Mouse (Mus musculus): Measurements from ENCODE around the gene Tsr3. TPM values are rescaled to one million over a fixed set of nuclear protein-coding genes. Genes with fewer than 3 reads are reported as not detected.
A peak's percentile ranks its signal among the peaks of the same experiment; 100 is the strongest.
"Not testable (repeated sequence)": the region's sequence is repeated elsewhere in the genome, so short reads cannot be mapped to it uniquely, and the experiment has no call there.

The Tsr3 gene
- polyA plus RNA-seq, 1 experiment from 2014 or later, result 76.1 TPM

GRCm38 (mm10) chr17:25222951-25223601, 16.9 kb upstream of the Tsr3 start:
- Histone ChIP-seq H3K27ac (peak overlapping the region; percentile 45), H3K36me3 (replicated peaks) (peaks cover 15% of the 10 kb centered on the region), H3K27me3 (ENCODE audit: poor library complexity, severe bottlenecking) (0 out of 2 replicates have a peak, but pooled peaks cover 17% of the 10 kb centered on the region), H3K4me3 (peak overlapping the region; percentile 59), H3K9me3 (no peaks in the 10 kb centered on the region), H3K4me1 (peaks cover 22% of the 10 kb centered on the region)
- WGBS, result 39% methylated on average over 6 of the region's 6 CpGs
- no peak for DNase-seq (ENCODE audit: extremely low spot score, low spot score)

GRCm38 (mm10) chr17:25224586-25225222, 15.3 kb upstream of the Tsr3 start:
- WGBS, result 88% methylated on average over 7 of the region's 7 CpGs
- H3K36me3 ChIP-seq (replicated peaks), result peaks cover 14% of the 10 kb centered on the region

GRCm38 (mm10) chr17:25225659-25226058, 14.3 kb upstream of the Tsr3 start:
- 0 out of 2 replicates have a peak, but pooled peaks cover 15% of the 10 kb centered on the region for H3K27me3 ChIP-seq (ENCODE audit: poor library complexity, severe bottlenecking)
- no peak overlapping the region for H3K27ac ChIP-seq
- WGBS, result 92% methylated on average over 4 of the region's 4 CpGs
- H3K9me3 ChIP-seq, result no peaks in the 10 kb centered on the region
- peaks cover 22% of the 10 kb centered on the region for H3K36me3 ChIP-seq (replicated peaks)
- DNase-seq (ENCODE audit: extremely low spot score, low spot score), result no peak
- H3K4me1 ChIP-seq, result peaks cover 22% of the 10 kb centered on the region
- H3K4me3 ChIP-seq, result no peak overlapping the region

More at GRCm38 (mm10) chr17:25224586-25225222, 15.3 kb upstream of the Tsr3 start:
- Histone ChIP-seq H3K27ac (no peak overlapping the region), H3K27me3 (ENCODE audit: poor library complexity, severe bottlenecking) (0 out of 2 replicates have a peak, but pooled peaks cover 17% of the 10 kb centered on the region), H3K9me3 (no peaks in the 10 kb centered on the region), H3K4me1 (peaks cover 22% of the 10 kb centered on the region), H3K4me3 (no peak overlapping the region)
- no peak for DNase-seq (ENCODE audit: extremely low spot score, low spot score)

GRCm38 (mm10) chr17:25227991-25228390, 12.0 kb upstream of the Tsr3 start:
- peaks cover 31% of the 10 kb centered on the region for H3K36me3 ChIP-seq (replicated peaks)
- no peaks in the 10 kb centered on the region for H3K9me3 ChIP-seq
- H3K27me3 ChIP-seq (ENCODE audit: poor library complexity, severe bottlenecking), result 0 out of 2 replicates have a peak, but pooled peaks cover 5% of the 10 kb centered on the region
- DNase-seq (ENCODE audit: extremely low spot score, low spot score), result no peak
- no peak overlapping the region for H3K27ac ChIP-seq
- WGBS, result 89% methylated on average over 5 of the region's 5 CpGs
- no peaks in the 10 kb centered on the region for H3K4me1 ChIP-seq
- no peak overlapping the region for H3K4me3 ChIP-seq

- WGBS, result 85% methylated on average over 17 of the region's 17 CpGs
- H3K27ac ChIP-seq; H3K4me3 ChIP-seq; H3K27me3 ChIP-seq (ENCODE audit: poor library complexity, severe bottlenecking); DNase-seq (ENCODE audit: extremely low spot score, low spot score); H3K9me3 ChIP-seq; H3K4me1 ChIP-seq: not testable (repeated sequence)
- H3K36me3 ChIP-seq (replicated peaks), result peaks cover 41% of the 10 kb centered on the region
Observed at GRCm38 (mm10) chr17:25230014-25230655, 9.8 kb upstream of the Tsr3 start.

- no peaks in the 10 kb centered on the region for H3K27me3 ChIP-seq (ENCODE audit: poor library complexity, severe bottlenecking)
- 96% methylated on average over 3 of the region's 3 CpGs for WGBS
- H3K27ac ChIP-seq, result no peak overlapping the region
- peaks cover 47% of the 10 kb centered on the region for H3K36me3 ChIP-seq (replicated peaks)
- no peaks in the 10 kb centered on the region for H3K9me3 ChIP-seq
- no peak overlapping the region for H3K4me3 ChIP-seq
- no peak for DNase-seq (ENCODE audit: extremely low spot score, low spot score)
- no peaks in the 10 kb centered on the region for H3K4me1 ChIP-seq
Observed at GRCm38 (mm10) chr17:25230700-25231099, 9.3 kb upstream of the Tsr3 start.

GRCm38 (mm10) chr17:25231621-25232020, 8.3 kb upstream of the Tsr3 start:
- not testable (repeated sequence) for H3K4me1 ChIP-seq; H3K27ac ChIP-seq; H3K27me3 ChIP-seq (ENCODE audit: poor library complexity, severe bottlenecking); DNase-seq (ENCODE audit: extremely low spot score, low spot score); H3K9me3 ChIP-seq; H3K4me3 ChIP-seq
- WGBS, result 98% methylated on average over 8 of the region's 11 CpGs
- H3K36me3 ChIP-seq (replicated peaks), result peaks cover 48% of the 10 kb centered on the region

- H3K36me3 ChIP-seq (replicated peaks), result peaks cover 39% of the 10 kb centered on the region
- H3K4me1 ChIP-seq, result peaks cover 11% of the 10 kb centered on the region
- DNase-seq (ENCODE audit: extremely low spot score, low spot score), result no peak
- H3K9me3 ChIP-seq, result no peaks in the 10 kb centered on the region
- 89% methylated on average over 9 of the region's 9 CpGs for WGBS
- no peak overlapping the region for H3K4me3 ChIP-seq
- H3K27me3 ChIP-seq (ENCODE audit: poor library complexity, severe bottlenecking), result no peaks in the 10 kb centered on the region
- H3K27ac ChIP-seq, result no peak overlapping the region
Observed at GRCm38 (mm10) chr17:25235635-25236034, 4.3 kb upstream of the Tsr3 start.

- H3K4me3 ChIP-seq, result no peak overlapping the region
- H3K4me1 ChIP-seq, result peaks cover 27% of the 10 kb centered on the region
- H3K27ac ChIP-seq, result no peak overlapping the region
- DNase-seq (ENCODE audit: extremely low spot score, low spot score), result no peak
- 91% methylated on average over 11 of the region's 11 CpGs for WGBS
- H3K9me3 ChIP-seq, result no peaks in the 10 kb centered on the region
- H3K27me3 ChIP-seq (ENCODE audit: poor library complexity, severe bottlenecking), result no peaks in the 10 kb centered on the region
- peaks cover 51% of the 10 kb centered on the region for H3K36me3 ChIP-seq (replicated peaks)
Observed at GRCm38 (mm10) chr17:25243131-25243780, 3.3 kb downstream of the Tsr3 start.

- DNase-seq (ENCODE audit: extremely low spot score, low spot score), result no peak
- H3K9me3 ChIP-seq, result no peaks in the 10 kb centered on the region
- H3K4me1 ChIP-seq, result peaks cover 22% of the 10 kb centered on the region
- H3K36me3 ChIP-seq (replicated peaks), result peaks cover 51% of the 10 kb centered on the region
- no peaks in the 10 kb centered on the region for H3K27me3 ChIP-seq (ENCODE audit: poor library complexity, severe bottlenecking)
- H3K4me3 ChIP-seq, result peak overlapping the region; percentile 9; the same call in 1 of the 2 replicates
- WGBS, result 86% methylated on average over 16 of the region's 16 CpGs
- no peak overlapping the region for H3K27ac ChIP-seq
Observed at GRCm38 (mm10) chr17:25244239-25244638, 4.3 kb downstream of the Tsr3 start.

- Histone ChIP-seq H3K27me3 (ENCODE audit: poor library complexity, severe bottlenecking) (peaks cover 17% of the 10 kb centered on the region), H3K4me1 (peaks cover 14% of the 10 kb centered on the region), H3K36me3 (replicated peaks) (peaks cover 30% of the 10 kb centered on the region), H3K27ac (no peak overlapping the region), H3K9me3 (no peaks in the 10 kb centered on the region), H3K4me3 (no peak overlapping the region)
- DNase-seq (ENCODE audit: extremely low spot score, low spot score), result no peak
- WGBS, result 83% methylated on average over 18 of the region's 18 CpGs
Observed at GRCm38 (mm10) chr17:25248033-25248750, 8.2 kb downstream of the Tsr3 start.

- 85% methylated on average over 8 of the region's 8 CpGs for WGBS
- no peaks in the 10 kb centered on the region for H3K9me3 ChIP-seq
- peaks cover 38% of the 10 kb centered on the region for H3K27me3 ChIP-seq (ENCODE audit: poor library complexity, severe bottlenecking)
- 0 out of 2 replicates have a peak overlapping the region, but pooled peaks have one; percentile 3 for H3K27ac ChIP-seq
- no peak for DNase-seq (ENCODE audit: extremely low spot score, low spot score)
- H3K4me3 ChIP-seq, result no peak overlapping the region
- peaks cover 33% of the 10 kb centered on the region for H3K4me1 ChIP-seq
- H3K36me3 ChIP-seq (replicated peaks), result peaks cover 9% of the 10 kb centered on the region
Observed at GRCm38 (mm10) chr17:25250181-25250835, 10.3 kb downstream of the Tsr3 start.
